Mouse (Mus musculus) left cerebral cortex, postnatal 4 days (tissue): ENCODE data around the gene Xpo5. TPM values are rescaled to one million over a fixed set of nuclear protein-coding genes. Genes with fewer than 3 reads are reported as not detected.
A peak's percentile ranks its signal among the peaks of the same experiment; 100 is the strongest.

Experiments
- DNase-seq: peaks from one replicate; pipeline ENCODE4 v3.0.0-alpha.2; 2022
- intact Hi-C: fragments of 180-260 bp; cut with DNase I; formaldehyde crosslinking; loops from one replicate; pipeline ENCODE4 v1.15.1; 2025
- total RNA-seq, 2 experiments: library from RNA; stranded (reverse); gene quantifications; 2 replicates each; pipeline ENCODE4 v1.2.3; 2021

Xpo5 gene
- total RNA-seq, 2 experiments from 2014 or later, result 45.0 to 46.3 TPM

GRCm38 (mm10) chr17:46255147-46255546 is 52.6 kb downstream of the Xpo5 start:
- DNase-seq, result no peak
- intact Hi-C loops, result no loop called here

DNA sequence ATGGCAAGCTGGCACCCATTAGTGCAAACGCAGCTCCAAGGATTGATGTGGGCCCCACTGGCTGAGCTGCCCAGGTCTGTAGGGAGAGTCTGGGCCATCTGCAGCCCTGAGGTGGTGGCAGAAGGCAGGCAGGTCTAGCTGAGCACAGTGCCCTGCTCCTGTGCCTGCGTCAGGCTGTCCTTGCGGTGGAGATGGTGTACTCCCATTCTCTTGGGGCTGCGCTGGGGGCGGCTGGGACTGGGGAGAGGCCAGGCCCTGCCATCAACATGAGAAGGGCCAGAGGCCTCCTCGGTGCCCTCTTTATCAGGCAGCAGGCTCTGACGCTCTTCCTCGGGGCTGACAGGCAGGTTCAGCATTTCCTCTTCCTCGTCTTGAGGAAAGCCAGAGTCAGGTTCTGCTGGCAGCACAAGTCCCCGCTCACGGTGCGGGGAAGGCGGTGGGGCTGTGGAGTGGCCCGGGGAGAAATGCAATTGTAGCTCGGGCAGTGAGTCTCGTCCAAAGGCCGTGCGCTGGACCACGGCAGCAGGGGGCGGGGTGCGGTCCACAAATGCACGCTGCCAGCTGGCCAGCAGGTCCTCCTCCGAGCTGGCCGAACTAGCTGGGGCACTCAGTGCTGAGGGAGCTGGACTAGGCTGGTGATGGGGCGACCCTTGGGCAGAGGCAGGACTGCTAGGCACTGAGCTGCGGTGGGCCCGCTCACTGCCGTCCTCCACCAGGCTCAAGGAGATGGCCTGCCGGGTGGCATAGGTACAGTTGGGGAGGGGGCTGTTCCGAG is 55.9 kb downstream of the Xpo5 start:
- intact Hi-C loops, result no loop called here
- DNase-seq, result no peak

GRCm38 (mm10) chr17:46259675-46260074 is 57.1 kb downstream of the Xpo5 start:
- intact Hi-C loops, result no loop called here
- DNase-seq, result no peak

GRCm38 (mm10) chr17:46262201-46262694 is 59.7 kb downstream of the Xpo5 start:
- intact Hi-C loops, result no loop called here

GRCm38 (mm10) chr17:46265502-46265901 is 62.9 kb downstream of the Xpo5 start:
- intact Hi-C loops, result loop anchor here (5.0 kb wide), 1 partner anchor 117 kb away; the partner anchor contains the start of gene Zfp318
- no peak for DNase-seq

More at GRCm38 (mm10) chr17:46262201-46262694, 59.7 kb downstream of the Xpo5 start:
- no peak for DNase-seq

DNA sequence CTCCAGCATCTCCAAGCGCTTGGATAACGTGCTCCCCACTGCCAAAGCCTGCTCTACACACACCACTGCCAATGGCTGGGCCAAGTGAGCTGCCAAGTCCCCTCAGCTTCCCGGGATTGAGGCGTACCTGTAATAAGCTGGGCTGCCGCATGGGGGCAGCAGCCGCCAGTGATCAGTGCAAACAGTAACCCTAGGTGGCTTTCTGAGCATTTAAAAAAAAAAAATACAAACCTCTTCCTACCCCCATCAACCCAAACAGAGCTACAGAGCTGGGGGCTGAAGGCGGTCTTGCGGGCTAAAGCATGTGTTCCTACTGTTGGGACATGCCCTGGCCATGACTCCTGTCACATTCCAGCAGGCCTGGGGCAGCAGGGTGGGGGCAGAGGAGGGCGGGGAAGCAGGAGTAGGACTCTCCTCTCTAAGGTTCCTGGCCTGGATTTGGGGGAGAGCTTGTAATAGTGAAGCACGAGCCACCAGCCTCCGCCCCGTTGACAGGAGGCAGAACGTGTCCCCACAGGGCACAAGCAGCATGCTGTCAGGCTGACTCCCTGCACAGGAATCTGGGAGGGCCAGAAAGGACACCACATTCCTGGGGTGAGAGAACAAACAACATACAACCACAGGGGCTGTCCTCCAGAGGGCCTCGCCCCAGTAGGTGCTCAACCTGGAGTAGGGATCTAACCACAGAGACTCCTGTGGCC is 63.5 kb downstream of the Xpo5 start:
- intact Hi-C loops, result loop anchor here (5.0 kb wide), 1 partner anchor 116 kb away; the partner anchor contains the start of gene Zfp318
- DNase-seq, result peak; percentile 92

DNA sequence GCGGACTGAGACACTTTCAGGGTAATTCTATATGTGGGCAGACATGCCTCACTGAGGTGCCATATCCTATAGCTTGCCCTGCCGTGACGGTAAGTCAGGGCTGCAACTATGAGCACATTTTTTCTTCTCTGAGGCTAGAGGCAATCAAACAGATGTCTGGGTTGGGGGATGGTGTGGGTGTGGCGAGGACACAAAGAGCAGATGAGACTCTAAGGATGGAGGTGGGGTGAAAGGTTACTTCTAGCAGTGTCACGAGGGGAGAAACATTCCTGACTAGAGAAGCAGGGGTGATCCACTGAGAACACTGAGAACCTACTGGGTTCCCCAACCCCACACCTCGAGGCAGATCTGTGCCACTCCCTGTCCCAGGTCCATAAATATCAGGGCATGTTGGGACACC is 64.4 kb downstream of the Xpo5 start:
- DNase-seq, result no peak
- intact Hi-C loops, result loop anchor here (5.0 kb wide), 1 partner anchor 115 kb away; the partner anchor contains the start of gene Zfp318

GRCm38 (mm10) chr17:46267511-46267910 is 64.9 kb downstream of the Xpo5 start:
- no peak for DNase-seq
- intact Hi-C loops, result loop anchor here (5.0 kb wide), 1 partner anchor 115 kb away; the partner anchor contains the start of gene Zfp318

DNA sequence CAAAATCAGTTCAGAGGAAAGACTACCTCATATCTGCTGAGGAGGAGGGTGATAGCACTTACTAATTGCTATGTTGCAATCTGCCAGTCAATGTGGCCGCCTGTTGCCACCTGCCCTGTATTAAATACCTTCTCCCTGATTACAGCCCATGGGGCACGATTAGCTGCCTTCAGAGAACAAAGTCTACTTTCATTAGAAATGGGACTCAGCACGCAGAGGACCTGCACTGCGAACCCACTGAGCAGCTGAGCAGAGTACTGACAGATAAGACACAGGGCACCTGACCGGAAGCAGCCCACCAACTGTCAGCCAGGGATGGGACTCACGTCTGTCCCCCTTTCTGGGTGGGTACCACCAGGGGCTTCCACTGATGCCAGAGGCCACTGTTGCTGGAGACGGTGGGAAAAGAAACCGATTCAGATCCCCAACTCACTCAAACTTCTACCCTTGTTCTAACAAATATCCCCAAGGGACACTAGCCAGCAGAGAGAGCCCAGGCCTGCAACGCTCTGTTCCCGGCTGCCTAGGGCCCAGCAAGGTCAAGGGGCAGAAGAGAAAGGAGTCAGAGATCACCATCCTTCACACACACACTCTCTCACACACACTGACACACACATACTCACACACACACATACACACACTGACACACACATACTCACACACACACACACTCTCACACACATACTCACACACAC is 65.6 kb downstream of the Xpo5 start:
- intact Hi-C loops, result loop anchor here (5.0 kb wide), 1 partner anchor 114 kb away; the partner anchor contains the start of gene Zfp318
- DNase-seq, result no peak

DNA sequence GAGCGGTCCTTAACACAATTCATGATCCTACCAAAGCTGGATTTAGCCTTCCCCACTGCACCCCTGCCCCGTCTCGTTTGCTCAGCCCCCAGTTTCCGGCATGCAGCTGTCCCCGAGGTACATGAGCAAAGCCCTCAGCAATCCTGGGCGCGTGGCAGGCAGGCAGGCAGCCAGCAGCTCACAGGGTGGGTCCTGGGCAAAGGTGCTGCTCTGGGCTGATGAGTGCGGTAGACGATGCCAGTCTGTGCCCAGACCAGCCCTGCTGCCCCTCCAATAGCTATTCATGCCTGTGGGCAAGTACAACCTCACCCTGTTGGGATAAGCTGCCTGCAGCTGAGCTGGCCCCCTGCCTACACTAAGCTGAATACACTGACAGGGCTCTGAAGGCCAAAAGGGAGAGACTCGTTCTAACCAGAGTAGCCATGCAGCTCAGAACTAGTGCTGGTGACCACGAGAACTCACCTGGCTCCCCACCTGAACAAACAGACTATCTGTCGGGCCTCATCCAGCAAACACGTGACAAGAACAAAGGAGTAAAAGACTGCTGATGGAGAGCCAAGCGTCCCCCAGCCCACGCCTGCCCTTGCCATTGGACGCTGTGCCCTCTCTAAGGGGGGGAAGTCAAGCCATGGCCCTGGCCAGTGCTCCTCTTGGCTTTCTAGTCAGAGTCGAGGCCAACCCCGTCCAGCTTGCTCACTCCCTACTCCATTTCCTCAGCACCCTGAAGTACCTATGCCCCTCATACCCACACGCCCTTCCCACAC is 67.4 kb downstream of the Xpo5 start:
- intact Hi-C loops, result loop anchor here (5.0 kb wide), 1 partner anchor 112 kb away; the partner anchor contains the start of gene Zfp318
- no peak for DNase-seq

DNA sequence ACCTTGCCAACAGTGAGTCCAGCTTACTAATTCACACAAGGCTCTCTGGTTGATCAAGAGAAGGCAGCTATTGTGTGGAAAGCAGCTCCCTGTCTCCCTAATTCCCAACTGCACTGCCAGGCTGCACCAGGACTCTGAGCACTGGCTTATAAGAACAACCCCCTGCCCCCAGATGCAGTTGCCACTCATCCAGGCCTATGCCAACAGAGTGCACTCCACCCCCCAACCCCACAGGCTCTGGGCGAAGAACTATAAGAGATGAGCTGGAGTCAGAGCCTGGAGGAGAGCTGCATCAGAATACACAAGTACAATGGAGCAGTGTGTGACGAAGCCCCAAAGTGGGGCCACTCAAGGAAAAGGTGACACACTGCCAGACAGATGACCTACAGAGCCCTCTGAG is 69.5 kb downstream of the Xpo5 start:
- intact Hi-C loops, result no loop called here
- no peak for DNase-seq

GRCm38 (mm10) chr17:46272675-46273074 is 70.1 kb downstream of the Xpo5 start:
- intact Hi-C loops, result no loop called here
- no peak for DNase-seq

DNA sequence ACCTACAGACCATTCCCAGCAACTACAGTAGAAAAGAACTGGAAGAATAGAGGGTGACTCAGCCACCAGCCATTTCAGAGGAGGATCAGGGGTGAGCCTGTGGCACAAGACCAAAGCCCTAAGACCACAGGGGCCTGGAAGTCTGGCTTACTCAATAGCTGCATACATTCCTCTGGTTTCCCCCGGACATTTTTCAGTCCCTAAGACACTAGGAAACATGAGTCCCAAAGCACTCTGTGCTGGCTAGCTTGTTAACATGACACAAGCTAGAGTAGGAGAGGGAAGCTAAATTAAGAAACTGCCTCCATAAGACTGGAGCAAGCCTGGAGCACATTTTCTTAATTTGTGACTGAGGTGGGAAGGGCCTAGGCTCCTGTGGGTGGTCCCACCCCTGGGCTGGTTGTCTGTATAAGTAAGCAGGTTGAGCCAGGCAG is 71.2 kb downstream of the Xpo5 start:
- no peak for DNase-seq
- intact Hi-C loops, result no loop called here

DNA sequence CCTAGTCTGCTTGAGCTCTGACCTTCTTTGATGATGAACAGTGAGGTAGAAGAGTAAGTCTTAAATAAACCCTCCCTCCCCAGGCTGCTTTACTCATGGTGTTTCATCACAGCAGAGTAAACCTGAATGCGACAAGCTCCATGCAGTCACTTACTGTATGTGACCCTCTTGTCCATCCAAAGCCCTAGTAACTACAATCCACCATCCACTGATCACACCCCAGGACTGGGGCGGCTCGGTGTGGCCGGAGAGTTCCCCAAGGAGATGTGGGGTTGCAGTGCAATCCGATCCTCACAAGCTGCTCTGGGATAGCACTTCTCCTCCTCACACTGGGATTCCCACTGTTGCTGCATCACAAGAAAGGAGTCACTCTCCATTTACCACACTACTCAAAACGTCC is 71.9 kb downstream of the Xpo5 start:
- DNase-seq, result no peak
- intact Hi-C loops, result no loop called here

DNA sequence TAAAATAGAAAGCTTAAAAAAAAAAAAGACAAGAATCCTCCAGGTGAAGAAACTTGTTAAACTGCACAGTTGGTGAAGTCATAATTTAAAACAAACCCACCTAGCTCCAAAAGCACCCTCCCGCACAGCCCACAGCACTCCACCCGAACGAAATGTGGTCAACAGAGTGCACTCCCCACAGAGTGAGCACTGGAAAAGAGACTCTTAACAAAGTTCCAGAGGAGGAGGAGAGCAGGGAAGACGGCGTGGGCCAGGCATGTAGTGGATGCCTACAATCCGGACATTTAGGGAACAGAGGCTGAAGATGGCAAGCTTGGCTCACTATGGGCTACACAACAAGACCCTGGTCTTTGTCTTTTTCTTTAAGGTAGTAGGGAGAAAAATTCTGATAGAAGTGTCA is 72.5 kb downstream of the Xpo5 start:
- intact Hi-C loops, result no loop called here
- DNase-seq, result no peak

- intact Hi-C loops, result no loop called here
- DNase-seq, result no peak
Observed at GRCm38 (mm10) chr17:46275506-46275905, 72.9 kb downstream of the Xpo5 start.

DNA sequence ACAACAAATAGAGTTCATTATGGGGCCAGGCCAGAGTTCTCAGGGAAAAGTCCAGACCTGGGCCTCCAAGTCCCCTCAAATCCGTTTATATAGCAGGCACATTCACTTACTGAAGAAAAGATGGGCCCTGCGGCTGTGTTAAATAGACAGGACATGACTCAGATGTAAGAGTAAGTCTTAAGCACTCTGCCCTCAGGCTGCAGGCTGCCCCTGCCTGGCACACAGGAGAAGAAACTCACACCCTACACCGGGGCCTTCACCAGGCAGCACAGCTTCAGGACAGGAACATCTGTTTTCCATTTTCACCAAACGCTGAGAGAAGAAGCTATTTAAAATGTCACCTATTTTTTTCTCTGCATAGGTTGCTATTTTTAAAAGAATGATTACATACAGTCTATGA is 75.0 kb downstream of the Xpo5 start:
- intact Hi-C loops, result no loop called here
- no peak for DNase-seq

GRCm38 (mm10) chr17:46278011-46278765 is 75.6 kb downstream of the Xpo5 start:
- no peak for DNase-seq
- intact Hi-C loops, result no loop called here

DNA sequence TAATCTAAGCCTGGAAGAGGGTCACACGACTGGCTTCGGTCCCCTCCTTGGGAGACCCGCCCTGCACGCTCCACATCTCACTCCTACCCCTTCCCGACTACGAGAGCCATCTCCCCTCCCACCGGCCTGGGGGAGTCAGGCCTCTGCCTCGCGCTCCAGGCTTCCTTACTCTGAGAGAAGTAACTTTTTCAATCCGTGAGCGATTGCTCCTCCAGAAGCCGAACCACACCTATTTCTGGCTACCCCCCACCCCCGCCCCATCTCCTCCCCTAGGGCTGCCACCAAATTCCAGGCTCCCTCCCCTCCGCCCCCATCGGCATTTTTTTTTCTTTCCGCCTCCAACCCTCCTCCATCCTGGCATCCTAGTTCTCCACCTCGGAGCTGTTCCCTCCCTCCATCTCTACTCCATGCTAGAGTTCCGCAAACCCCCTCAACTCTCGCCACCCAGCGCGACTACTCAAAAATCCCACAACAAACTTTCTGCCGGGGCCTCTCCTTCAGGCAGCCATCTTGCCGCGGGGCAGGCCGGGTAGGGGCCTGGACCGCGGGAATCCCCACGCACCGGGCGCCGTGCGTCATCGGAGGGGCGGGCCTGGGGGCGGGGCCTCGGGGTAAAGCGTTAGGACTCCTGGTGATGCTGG is 80.0 kb downstream of the Xpo5 start, which contains the start of gene Tjap1:
Gene Tjap1, minus strand, starts transcription at position 544 of the 641 bp plus-strand sequence.
- intact Hi-C loops, result no loop called here
- DNase-seq, result peak; percentile 92
